Mouse (Mus musculus) cerebellum, adult 2 months (tissue): ENCODE measurements around the gene Gm17949. TPM values are rescaled to one million over a fixed set of nuclear protein-coding genes. Genes with fewer than 3 reads are reported as not detected.
A peak's percentile ranks its signal among the peaks of the same experiment; 100 is the strongest.

ENCODE experiments used
- DNase-seq, 2 experiments: peaks; one replicate each; pipeline ENCODE4 v3.0.0; 2021
- H3K27ac ChIP-seq: fragments of 200-500 bp; 2 replicates; pipeline ENCODE4 v1.5.1; 2012; ENCODE audit warnings: low read length, control low read depth, inconsistent platforms; ENCODE audit not compliant: insufficient read depth
- H3K27me3 ChIP-seq: fragments of 200-500 bp; 2 replicates; pipeline ENCODE4 v1.6.1; 2012; ENCODE audit warnings: inconsistent platforms, mild to moderate bottlenecking, low read length, moderate library complexity; ENCODE audit not compliant: control insufficient read depth, insufficient read depth
- H3K4me1 ChIP-seq: fragments of 200-500 bp; 2 replicates; pipeline ENCODE4 v1.6.1; 2011; ENCODE audit warnings: low read length; ENCODE audit not compliant: control insufficient read depth, insufficient read depth
- H3K4me3 ChIP-seq: fragments of 200-500 bp; replicated peaks from 2 replicates; pipeline ENCODE3; 2011; ENCODE audit warnings: mild to moderate bottlenecking, low read depth, low read length, control low read depth; ENCODE audit not compliant: insufficient read depth
- CTCF ChIP-seq: fragments of 200-500 bp; IDR thresholded peaks from 2 replicates; pipeline ENCODE4 v1.5.1; 2011; ENCODE audit warnings: low read depth, mild to moderate bottlenecking, control low read depth, low read length, moderate library complexity, borderline replicate concordance; ENCODE audit not compliant: insufficient read depth
- POLR2A ChIP-seq: fragments of 200-500 bp; IDR thresholded peaks from 2 replicates; pipeline ENCODE4 v1.6.1; 2011; ENCODE audit warnings: low read length, control low read depth, borderline replicate concordance; ENCODE audit not compliant: insufficient read depth
- WGBS: fragments of 180-500 bp; shearing (Covaris S2); methylation state at CpG from one replicate; pipeline ENCODE4 v1.1.7; 2018; 5-methylcytosine and 5-hydroxymethylcytosine counted together
- polyA plus RNA-seq: library from polyadenylated mRNA; depleted of rRNA; stranded (reverse); fragments of >200 nt; gene quantifications from 2 replicates; pipeline ENCODE4 v1.2.3, GENCODE M21; 2012; rRNA removed

Gm17949 gene
- polyA plus RNA-seq: 0.10 and 0.34 TPM in 2 replicates

GRCm38 (mm10) chr17:57011236-57012141, at the start of gene Gm17949, which contains the start of gene Gtf2f1:
TSS of gene Gm17949 (plus strand) at chr17:57011469.
TSS of gene Gtf2f1 (minus strand) at chr17:57011288.
- WGBS: under 1% methylated on average over 51 of the region's 51 CpGs

DNA sequence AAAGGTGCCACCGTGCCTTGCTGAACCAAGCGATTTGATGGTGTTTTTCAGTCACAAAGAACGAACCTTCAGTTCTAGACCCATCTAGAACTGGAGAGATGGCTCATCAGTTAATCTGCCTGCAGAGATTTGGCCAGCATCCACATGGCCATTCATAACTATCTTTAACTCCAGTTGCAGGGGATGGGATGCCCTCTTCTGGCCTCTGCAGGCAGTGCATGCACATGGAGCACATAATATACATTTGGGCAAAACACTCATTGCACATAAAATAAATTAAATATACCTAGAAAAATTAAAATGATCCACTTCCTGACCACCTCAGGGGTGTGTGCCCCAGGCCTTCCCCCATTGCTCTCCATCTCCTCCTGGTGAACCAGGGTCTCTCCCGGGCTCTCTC, 49.4 kb upstream of the Gm17949 start:
- 91% methylated on average over 4 of the region's 4 CpGs for WGBS
- no peaks in the 10 kb centered on the region for H3K27me3 ChIP-seq
- no peaks in the 10 kb centered on the region for H3K4me1 ChIP-seq
- DNase-seq: no peak
- H3K4me3 ChIP-seq: no peak overlapping the region
- TF ChIP-seq CTCF (no peak), POLR2A (no peak)
- no peak overlapping the region for H3K27ac ChIP-seq

More at GRCm38 (mm10) chr17:57011236-57012141, at the start of gene Gm17949, which contains the start of gene Gtf2f1:
- DNase-seq: peak; percentile 94 to 96
- Histone ChIP-seq H3K4me3 (peak within 1 kb of the TSS; percentile 96), H3K27ac (peak within 1 kb of the TSS; percentile 69), H3K27me3 (no peaks in the 10 kb centered on the region), H3K4me1 (no peaks in the 10 kb centered on the region)
- TF ChIP-seq POLR2A (peak; percentile 99), CTCF (no peak)

- WGBS: 76% methylated on average over 5 of the region's 5 CpGs
- no peak overlapping the region for H3K4me3 ChIP-seq
- no peaks in the 10 kb centered on the region for H3K4me1 ChIP-seq
- no peaks in the 10 kb centered on the region for H3K27me3 ChIP-seq
- TF ChIP-seq CTCF (no peak), POLR2A (no peak)
- no peak for DNase-seq
- no peak overlapping the region for H3K27ac ChIP-seq
These were observed 48.4 kb upstream of the Gm17949 start for GRCm38 (mm10) chr17:56962642-56963405.

DNA sequence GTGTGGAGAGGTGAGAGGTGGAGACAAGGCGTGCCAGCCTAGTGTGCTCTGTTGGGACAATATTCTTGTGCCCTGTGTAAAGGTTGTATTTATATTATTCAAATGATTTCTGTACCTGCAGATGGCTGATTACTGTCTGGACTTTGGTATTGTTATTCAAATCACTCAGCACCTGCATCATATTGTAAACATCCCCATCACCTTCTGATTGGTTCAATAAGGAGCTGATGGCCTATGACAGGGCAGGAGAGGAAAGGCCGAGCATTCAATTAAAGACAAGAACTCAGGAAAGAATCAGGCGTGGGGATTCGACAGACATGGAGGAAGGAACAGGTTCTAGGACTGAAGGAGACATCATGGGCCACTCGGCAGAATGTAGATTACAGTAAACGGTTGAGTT, 47.6 kb upstream of the Gm17949 start:
- WGBS: 81% methylated on average over 6 of the region's 6 CpGs
- no peak for TF ChIP-seq POLR2A
- TF ChIP-seq CTCF: no peak
- DNase-seq: no peak

GRCm38 (mm10) chr17:56969321-56969720, 41.9 kb upstream of the Gm17949 start:
- 32% methylated on average over 3 of the region's 3 CpGs for WGBS
- Histone ChIP-seq H3K27me3 (no peaks in the 10 kb centered on the region), H3K27ac (no peak overlapping the region), H3K4me3 (no peak overlapping the region), H3K4me1 (no peaks in the 10 kb centered on the region)
- TF ChIP-seq POLR2A: no peak
- TF ChIP-seq CTCF: no peak
- no peak for DNase-seq

More for the DNA sequence above, 47.6 kb upstream of the Gm17949 start:
- no peaks in the 10 kb centered on the region for H3K27me3 ChIP-seq
- H3K27ac ChIP-seq: no peak overlapping the region
- no peaks in the 10 kb centered on the region for H3K4me1 ChIP-seq
- H3K4me3 ChIP-seq: no peak overlapping the region

DNA sequence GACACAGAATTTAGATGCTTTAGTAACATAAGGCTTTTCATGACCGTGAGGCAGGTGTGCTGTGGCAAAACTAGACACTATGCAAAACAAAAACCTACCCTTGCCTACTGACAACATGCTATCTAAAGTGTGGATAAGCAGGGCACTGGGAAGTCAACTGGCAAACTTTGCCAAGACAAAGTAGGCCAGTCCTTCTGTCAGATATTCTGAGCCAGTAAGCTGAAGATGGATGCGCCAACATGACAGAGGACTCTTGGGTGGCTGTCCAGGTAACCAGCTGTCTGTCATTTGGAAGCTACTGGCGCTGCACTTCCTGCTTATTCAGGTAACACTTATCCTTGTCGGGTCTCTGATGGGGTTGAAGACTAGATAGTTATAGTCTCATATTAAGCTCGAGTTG, 41.2 kb upstream of the Gm17949 start:
- Histone ChIP-seq H3K4me3 (no peak overlapping the region), H3K27ac (no peak overlapping the region), H3K27me3 (no peaks in the 10 kb centered on the region), H3K4me1 (no peaks in the 10 kb centered on the region)
- DNase-seq: no peak
- 27% methylated on average over 5 of the region's 5 CpGs for WGBS
- TF ChIP-seq CTCF: no peak
- TF ChIP-seq POLR2A: no peak

DNA sequence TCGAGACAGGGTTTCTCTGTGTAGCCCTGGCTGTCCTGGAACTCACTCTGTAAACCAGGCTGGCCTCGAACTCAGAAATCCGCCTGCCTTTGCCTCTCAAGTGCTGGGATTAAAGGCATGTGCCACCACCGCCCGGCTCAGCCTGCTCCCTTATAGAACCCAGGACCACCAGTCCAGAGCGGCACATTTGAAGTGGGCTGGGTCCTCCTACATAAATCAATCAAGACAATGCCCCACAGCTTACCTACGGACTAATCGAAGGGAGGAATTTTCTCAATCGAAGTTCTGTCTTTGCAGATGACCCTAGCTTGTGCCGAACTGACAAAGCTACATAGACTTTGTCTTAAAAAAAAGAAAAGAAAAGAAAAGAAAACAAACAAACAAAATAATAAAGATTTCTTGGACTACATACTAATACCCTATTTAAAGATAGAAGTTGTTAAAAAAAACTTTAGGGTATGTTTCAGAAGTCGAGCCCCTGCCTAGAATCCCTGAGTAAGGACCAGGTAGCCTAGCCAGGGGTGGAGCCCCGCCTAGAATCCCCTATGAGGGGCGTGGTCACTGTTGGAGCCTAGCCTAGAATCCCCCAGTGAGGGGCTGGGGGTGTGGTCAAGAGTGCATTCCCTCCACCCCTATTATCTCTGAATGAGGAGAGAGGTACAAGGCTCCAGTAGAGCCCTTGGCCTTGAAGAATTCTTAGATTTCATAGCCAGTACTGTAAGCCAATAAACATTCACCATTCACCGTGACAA, 37.1 kb upstream of the Gm17949 start:
- no peaks in the 10 kb centered on the region for H3K27me3 ChIP-seq
- H3K27ac ChIP-seq: no peak overlapping the region
- 68% methylated on average over 14 of the region's 14 CpGs for WGBS
- no peak for TF ChIP-seq CTCF
- TF ChIP-seq POLR2A: no peak
- DNase-seq: no peak
- no peaks in the 10 kb centered on the region for H3K4me1 ChIP-seq
- H3K4me3 ChIP-seq: no peak overlapping the region
